Mouse (Mus musculus) kidney, adult 2 months (tissue): ENCODE results near the gene Lrig2.

Source experiments
- CTCF ChIP-seq: fragments of 200-500 bp; conservative IDR thresholded peaks from 2 replicates; pipeline ENCODE4 v1.5.1; 2011; ENCODE audit warnings: low read depth, mild to moderate bottlenecking, control low read depth, low read length, moderate library complexity, mixed read lengths; ENCODE audit not compliant: insufficient read depth, insufficient read length
- POLR2A ChIP-seq: fragments of 200-500 bp; IDR thresholded peaks from one replicate; pipeline ENCODE4 v1.6.1; 2011; ENCODE audit warnings: low read depth, low read length, control low read depth

DNA sequence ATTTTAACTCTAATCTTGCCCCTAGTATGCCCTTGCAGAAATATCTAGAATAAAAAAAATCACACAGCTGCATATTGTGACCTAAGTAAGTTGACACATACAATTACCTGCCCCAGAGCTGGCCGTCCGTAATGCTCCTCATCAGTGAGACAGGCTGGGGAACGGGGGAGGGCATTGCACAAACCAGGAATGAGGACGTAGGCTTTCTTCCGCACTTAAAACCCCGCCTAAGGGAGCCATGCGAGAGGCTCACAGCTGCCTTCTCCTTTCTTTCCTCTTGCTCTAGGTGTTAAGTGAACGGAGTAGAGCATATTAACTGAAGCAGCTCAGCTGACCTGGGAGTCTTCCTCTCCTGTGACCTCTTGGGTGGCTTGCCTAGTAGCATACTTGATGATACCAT lies 149.9 kb downstream of the Lrig2 start:
- TF ChIP-seq CTCF, result no peak
- TF ChIP-seq POLR2A, result no peak
